In genomic region chr4:152095937-152096910, GRCm38 (mm10) we compare ENCODE assay signal across 8 mouse cellular contexts. TPM values are rescaled to one million over a fixed set of nuclear protein-coding genes. Genes with fewer than 3 reads are reported as not detected.
DNase-seq lines count a peak whose midpoint lies in the region; ATAC-seq lines count a peak whose summit lies in the region.

No protein-coding gene starts in this region.

- 19% methylated on average over 27 of the region's 27 CpGs for WGBS in forebrain, embryonic 12.5 days
- 23% methylated on average over 27 of the region's 27 CpGs for WGBS in limb, embryonic 10.5 days
- 24% methylated on average over 27 of the region's 27 CpGs for WGBS in midbrain, embryonic 11.5 days

- no peaks in the 10 kb centered on the region for H3K9me3 ChIP-seq in forebrain, embryonic 12.5 days
- no peaks in the 10 kb centered on the region for H3K9me3 ChIP-seq in limb, embryonic 10.5 days (replicated peaks)
- no peaks in the 10 kb centered on the region for H3K9me3 ChIP-seq in midbrain, embryonic 11.5 days (ENCODE audit: control insufficient read depth, low read length)

- peaks cover 33% of the 10 kb centered on the region for H3K4me1 ChIP-seq in forebrain, embryonic 12.5 days
- H3K4me1 ChIP-seq in limb, embryonic 10.5 days: peaks cover 48% of the 10 kb centered on the region
- H3K4me1 ChIP-seq in midbrain, embryonic 11.5 days (ENCODE audit: control insufficient read depth, insufficient read depth, low read length): peaks cover 3% of the 10 kb centered on the region; the same call in 1 of the 2 replicates

- no peak overlapping the region for H3K4me3 ChIP-seq in forebrain, embryonic 12.5 days (replicated peaks)
- peak overlapping the region; percentile 30 for H3K4me3 ChIP-seq in limb, embryonic 10.5 days
- H3K4me3 ChIP-seq in midbrain, embryonic 11.5 days (ENCODE audit: low read depth, low read length): no peak overlapping the region

- ATAC-seq in forebrain, embryonic 12.5 days (ENCODE audit: low FRiP score): 0 out of 2 replicates have a peak, but pooled peaks have one; percentile 14
- ATAC-seq in midbrain, embryonic 11.5 days (ENCODE audit: low FRiP score): 0 out of 2 replicates have a peak, but pooled peaks have one; percentile 17

- no peak overlapping the region for H3K27ac ChIP-seq in forebrain, embryonic 12.5 days
- H3K27ac ChIP-seq in limb, embryonic 10.5 days: peak overlapping the region; percentile 68
- no peak overlapping the region for H3K27ac ChIP-seq in midbrain, embryonic 11.5 days (ENCODE audit: low read depth, low read length)

- H3K9ac ChIP-seq in forebrain, embryonic 12.5 days: no peak overlapping the region
- H3K9ac ChIP-seq in midbrain, embryonic 11.5 days (ENCODE audit: low read length): no peak overlapping the region

- peaks cover 16% of the 10 kb centered on the region for H3K27me3 ChIP-seq in forebrain, embryonic 12.5 days
- H3K27me3 ChIP-seq in limb, embryonic 10.5 days (ENCODE audit: low read depth, poor library complexity, severe bottlenecking): peaks cover 14% of the 10 kb centered on the region
- no peaks in the 10 kb centered on the region for H3K27me3 ChIP-seq in midbrain, embryonic 11.5 days (ENCODE audit: control insufficient read depth, insufficient read depth, low read length)
- no peaks in the 10 kb centered on the region for H3K27me3 ChIP-seq in splenic B cell, adult 2 months (ENCODE audit: control insufficient read depth, insufficient read depth, low read length, poor library complexity, severe bottlenecking)

- DNase-seq in layer of hippocampus, adult 11-12 months (ENCODE audit: low spot score): peak; percentile 75
- DNase-seq in layer of hippocampus, adult 9-11 months: no peak
- DNase-seq in c-Kit-positive CD71-negative TER-119-negative erythroid progenitor cells, embryonic 14.5 days (ENCODE audit: low read depth): peak; percentile 83
- DNase-seq in heart, postnatal 4 days: peak; percentile 88
- peak; percentile 81 for DNase-seq in limb, embryonic 10.5 days (ENCODE audit: low spot score)
- DNase-seq in midbrain, embryonic 11.5 days (ENCODE audit: low spot score, missing footprints): peak; percentile 96
- DNase-seq in splenic B cell, adult 2 months (ENCODE audit: low read depth, low spot score): peak; percentile 84

- no peaks in the 10 kb centered on the region for H3K36me3 ChIP-seq in forebrain, embryonic 12.5 days (replicated peaks)
- 0 out of 2 replicates have a peak, but pooled peaks cover 4% of the 10 kb centered on the region for H3K36me3 ChIP-seq in limb, embryonic 10.5 days
- H3K36me3 ChIP-seq in midbrain, embryonic 11.5 days (ENCODE audit: control insufficient read depth, insufficient read depth, low read length): no peaks in the 10 kb centered on the region
- no peaks in the 10 kb centered on the region for H3K36me3 ChIP-seq in splenic B cell, adult 2 months (ENCODE audit: control insufficient read depth, insufficient read depth, low read length, poor library complexity, severe bottlenecking)

- no peak overlapping the region for H3K4me2 ChIP-seq in forebrain, embryonic 12.5 days
- H3K4me2 ChIP-seq in midbrain, embryonic 11.5 days: no peak overlapping the region

RNA-seq across cellular contexts. Expression of gene Tnfrsf25, which starts 19.5 kb away (rescaled TPM):
- 0.66 and 0.76 TPM in 2 replicates for polyA plus RNA-seq in forebrain, embryonic 12.5 days (2016; fragmentation: Nextera tagmentation; extraction: Ambion mirVana)
- 1 to 10 TPM in 1 of 2 experiments, under 1 TPM in 1; 0.88 to 2.2 TPM for total RNA-seq in heart, postnatal 4 days (2021)
- polyA plus RNA-seq in limb, embryonic 10.5 days (2016; fragmentation: Nextera tagmentation; extraction: Ambion mirVana): 0.67 and 0.75 TPM in 2 replicates
- 0.28 and 0.31 TPM in 2 replicates for polyA plus RNA-seq in midbrain, embryonic 11.5 days (2014; fragmentation: Nextera tagmentation; extraction: Ambion mirVana)

RNA-seq across cellular contexts. Expression of gene Plekhg5, which starts 23.9 kb away (rescaled TPM):
- polyA plus RNA-seq in forebrain, embryonic 12.5 days (2016; fragmentation: Nextera tagmentation; extraction: Ambion mirVana): 9.5 and 10.8 TPM in 2 replicates
- 10 to 100 TPM; 35.0 to 35.3 TPM for total RNA-seq in heart, postnatal 4 days (2021)
- 9.5 and 13.3 TPM in 2 replicates for polyA plus RNA-seq in limb, embryonic 10.5 days (2016; fragmentation: Nextera tagmentation; extraction: Ambion mirVana)
- polyA plus RNA-seq in midbrain, embryonic 11.5 days (2014; fragmentation: Nextera tagmentation; extraction: Ambion mirVana): 3.6 and 5.1 TPM in 2 replicates

RNA-seq across cellular contexts. Expression of gene Espn, which starts 55.9 kb away (rescaled TPM):
- polyA plus RNA-seq in forebrain, embryonic 12.5 days (2016; fragmentation: Nextera tagmentation; extraction: Ambion mirVana): 1.8 and 2.1 TPM in 2 replicates
- 1 to 10 TPM; 1.5 to 1.8 TPM for total RNA-seq in heart, postnatal 4 days (2021)
- polyA plus RNA-seq in limb, embryonic 10.5 days (2016; fragmentation: Nextera tagmentation; extraction: Ambion mirVana): 2.9 and 3.2 TPM in 2 replicates
- polyA plus RNA-seq in midbrain, embryonic 11.5 days (2014; fragmentation: Nextera tagmentation; extraction: Ambion mirVana): 0.33 and 0.61 TPM in 2 replicates

RNA-seq across cellular contexts. Expression of gene Nol9, which starts 57.1 kb away (rescaled TPM):
- polyA plus RNA-seq in forebrain, embryonic 12.5 days (2016; fragmentation: Nextera tagmentation; extraction: Ambion mirVana): 33.3 and 34.1 TPM in 2 replicates
- total RNA-seq in heart, postnatal 4 days (2021): 10 to 100 TPM; 11.1 to 13.2 TPM
- 52.1 and 54.1 TPM in 2 replicates for polyA plus RNA-seq in limb, embryonic 10.5 days (2016; fragmentation: Nextera tagmentation; extraction: Ambion mirVana)
- 23.4 TPM in 2 replicates for polyA plus RNA-seq in midbrain, embryonic 11.5 days (2014; fragmentation: Nextera tagmentation; extraction: Ambion mirVana)

RNA-seq across cellular contexts. Expression of gene Tas1r1, which starts 57.9 kb away (rescaled TPM):
- 0.55 and 0.78 TPM in 2 replicates for polyA plus RNA-seq in forebrain, embryonic 12.5 days (2016; fragmentation: Nextera tagmentation; extraction: Ambion mirVana)
- under 1 TPM; 0.10 to 0.11 TPM for total RNA-seq in heart, postnatal 4 days (2021)
- 0.35 and 0.65 TPM in 2 replicates for polyA plus RNA-seq in limb, embryonic 10.5 days (2016; fragmentation: Nextera tagmentation; extraction: Ambion mirVana)
- polyA plus RNA-seq in midbrain, embryonic 11.5 days (2014; fragmentation: Nextera tagmentation; extraction: Ambion mirVana): 0.44 and 0.58 TPM in 2 replicates
